Mouse (Mus musculus) hindbrain, embryonic 12.5 days (tissue): ENCODE measurements around the gene Ang5. TPM values are rescaled to one million over a fixed set of nuclear protein-coding genes. Genes with fewer than 3 reads are reported as not detected.
"Not testable (repeated sequence)": the region's sequence is repeated elsewhere in the genome, so short reads cannot be mapped to it uniquely, and the experiment has no call there.

Source experiments
- ATAC-seq: fragments of 200-750 bp; cut with Nextera tagmentation; 2 replicates; pipeline ENCODE4 v1.8.0; 2017; ENCODE audit warnings: moderate TSS enrichment; ENCODE audit not compliant: low FRiP score
- H3K27ac ChIP-seq: fragments of 300-500 bp; sonication (generic); 2 replicates; pipeline ENCODE4 v1.5.1; 2016; ENCODE audit warnings: mild to moderate bottlenecking
- H3K27me3 ChIP-seq: fragments of 300-500 bp; sonication (generic); 2 replicates; pipeline ENCODE4 v1.6.1; 2016; ENCODE audit warnings: mild to moderate bottlenecking
- H3K36me3 ChIP-seq: fragments of 300-500 bp; sonication (generic); 2 replicates; pipeline ENCODE4 v1.6.1; 2016; ENCODE audit warnings: mild to moderate bottlenecking
- H3K4me1 ChIP-seq: fragments of 300-500 bp; sonication (generic); 2 replicates; pipeline ENCODE4 v1.6.1; 2016
- H3K4me2 ChIP-seq: fragments of 300-500 bp; sonication (generic); replicated peaks from 2 replicates; pipeline ENCODE4 v1.6.1; 2016; ENCODE audit warnings: mild to moderate bottlenecking
- H3K4me3 ChIP-seq: fragments of 300-500 bp; sonication (generic); 2 replicates; pipeline ENCODE4 v1.5.1; 2016; ENCODE audit warnings: mild to moderate bottlenecking
- H3K9ac ChIP-seq: fragments of 300-500 bp; sonication (generic); 2 replicates; pipeline ENCODE4 v1.6.1; 2016; ENCODE audit warnings: mild to moderate bottlenecking, moderate library complexity
- H3K9me3 ChIP-seq: fragments of 300-500 bp; sonication (generic); replicated peaks from 2 replicates; pipeline ENCODE4 v1.6.1; 2016; ENCODE audit warnings: mild to moderate bottlenecking
- WGBS: fragments of 180-500 bp; shearing (Covaris S2); methylation state at CpG from one replicate; pipeline ENCODE4 v1.1.7; 2016; 5-methylcytosine and 5-hydroxymethylcytosine counted together
- polyA plus RNA-seq: library from polyadenylated mRNA; unstranded; fragments of >200 nt; fragmentation: Nextera tagmentation; extraction: Ambion mirVana; gene quantifications from 2 replicates; pipeline ENCODE4 v1.2.1, GENCODE M21; 2016

Gene Ang5
- polyA plus RNA-seq, result not detected in 2 replicates

DNA sequence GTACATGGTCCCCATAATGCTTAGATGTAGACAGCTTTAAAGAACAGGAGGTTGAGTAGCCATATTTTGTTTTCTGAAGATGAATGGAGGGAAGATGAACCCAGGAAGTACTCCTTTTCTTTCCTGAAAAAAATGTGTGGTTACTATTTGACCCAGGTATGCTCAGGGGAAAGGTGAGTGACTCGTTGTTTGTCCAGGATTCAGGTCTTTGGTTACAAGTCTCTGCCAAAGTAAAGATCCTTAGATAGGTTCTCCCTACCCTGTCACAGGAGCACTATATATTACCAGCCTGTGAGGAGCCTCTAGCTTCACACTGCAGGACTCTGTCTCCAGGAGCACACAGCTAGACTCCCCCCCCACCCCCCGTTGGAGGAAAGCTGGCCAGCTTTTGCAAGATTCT, at the start of gene Ang5:
Gene Ang5, plus strand, starts transcription at position 301 of the 400 bp plus-strand sequence.
- no CpG with 5 or more reads among the region's 2 CpGs for WGBS
- H3K9ac ChIP-seq, H3K9me3 ChIP-seq, H3K4me1 ChIP-seq, H3K36me3 ChIP-seq, H3K4me3 ChIP-seq, H3K27me3 ChIP-seq, H3K27ac ChIP-seq, H3K4me2 ChIP-seq, ATAC-seq: not testable (repeated sequence)

DNA sequence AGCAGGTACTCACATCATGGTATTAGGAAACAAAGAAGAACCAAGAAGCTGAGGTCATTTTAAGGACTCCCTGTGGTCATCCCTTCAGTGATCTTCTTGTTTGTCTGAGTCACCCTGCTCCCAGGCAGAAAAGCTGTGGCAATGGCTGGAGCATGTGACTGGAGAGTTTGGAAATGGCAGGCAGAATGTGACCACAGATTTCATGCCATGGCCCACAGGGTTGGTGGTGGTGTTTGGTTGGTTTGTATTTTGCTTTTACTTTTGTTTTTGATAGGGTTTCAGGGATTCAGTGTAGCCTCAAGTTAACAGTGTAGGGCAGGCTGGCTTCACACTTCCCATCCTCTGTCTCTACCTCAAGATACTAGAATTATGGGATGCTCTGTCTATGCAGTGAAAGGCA, 38.7 kb upstream of the Ang5 start:
- H3K9me3 ChIP-seq, H3K36me3 ChIP-seq, H3K27ac ChIP-seq, H3K9ac ChIP-seq, ATAC-seq, H3K27me3 ChIP-seq, H3K4me1 ChIP-seq, H3K4me3 ChIP-seq, H3K4me2 ChIP-seq: not testable (repeated sequence)

DNA sequence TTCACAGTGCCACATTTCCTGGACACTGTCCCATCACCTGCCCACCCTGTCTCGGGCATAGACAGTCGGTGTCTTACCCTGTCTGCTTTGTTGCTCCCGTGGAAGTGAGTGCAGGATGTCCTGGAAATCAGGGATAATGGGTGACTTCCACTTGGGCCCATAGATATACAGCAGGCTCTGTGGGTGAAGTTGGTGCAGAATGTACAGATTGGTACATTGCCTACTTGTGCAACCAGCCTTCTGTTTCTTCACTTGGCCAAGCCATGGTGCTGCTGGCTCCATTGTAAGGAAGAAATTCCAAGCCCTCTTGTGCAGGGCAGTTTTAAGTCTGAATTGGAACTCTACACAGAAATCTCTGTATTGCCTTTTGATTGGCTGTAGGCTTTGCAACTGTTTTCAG, 33.4 kb upstream of the Ang5 start, which contains the start of gene Ear10:
Gene Ear10, minus strand, starts transcription at position 101 of the 400 bp plus-strand sequence.
- not testable (repeated sequence) for H3K4me1 ChIP-seq, H3K27me3 ChIP-seq, H3K4me2 ChIP-seq, H3K36me3 ChIP-seq, H3K9ac ChIP-seq, H3K4me3 ChIP-seq, H3K9me3 ChIP-seq, ATAC-seq, H3K27ac ChIP-seq
- WGBS, result 78% methylated on average over 3 of the region's 3 CpGs

DNA sequence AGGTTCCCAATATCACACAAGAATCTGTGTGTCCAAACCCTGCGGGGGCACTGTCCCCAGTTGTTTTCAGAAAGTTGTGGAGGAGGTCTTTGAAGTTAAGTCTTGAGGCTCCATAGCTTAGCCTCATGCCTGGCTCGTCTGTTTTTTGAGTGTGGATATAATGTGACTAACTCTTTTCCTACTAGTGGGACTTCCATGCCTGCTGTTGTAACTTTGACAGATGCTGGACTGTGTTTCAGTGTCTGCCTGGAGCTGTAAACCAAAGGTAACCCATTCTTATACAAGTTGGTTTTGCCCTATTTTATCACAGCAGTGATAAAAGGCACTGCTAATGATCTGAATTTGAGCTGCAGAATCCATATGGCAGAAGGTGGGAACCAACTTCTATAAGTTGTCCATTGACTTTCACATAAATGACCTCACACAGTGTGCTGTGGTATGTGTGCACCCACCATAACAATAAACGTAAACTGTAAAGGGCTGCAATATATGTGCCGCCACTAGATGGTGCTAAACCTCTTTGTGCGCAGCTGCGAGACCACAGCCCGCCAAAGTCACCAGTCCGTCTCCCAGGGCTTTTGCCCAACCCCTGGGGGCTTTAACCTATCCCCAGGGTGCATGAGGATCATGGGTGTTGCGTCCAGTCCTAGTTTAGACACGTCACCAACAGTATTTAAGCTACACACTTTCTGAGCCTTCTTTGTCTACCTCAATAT, 32.0 kb upstream of the Ang5 start, which contains the start of gene Gm8113:
Gene Gm8113, plus strand, starts transcription at position 703 of the 716 bp plus-strand sequence.
- WGBS, result 9% methylated on average over 10 of the region's 10 CpGs
- Histone ChIP-seq H3K4me3 (peak within 1 kb of the TSS; percentile 46), H3K27ac (peak within 1 kb of the TSS; percentile 80), H3K4me2 (peak within 1 kb of the TSS; percentile 45), H3K9ac (peak within 1 kb of the TSS; percentile 59)
- peak; percentile 98 for ATAC-seq
- not testable (repeated sequence) for H3K4me1 ChIP-seq, H3K9me3 ChIP-seq, H3K27me3 ChIP-seq, H3K36me3 ChIP-seq

DNA sequence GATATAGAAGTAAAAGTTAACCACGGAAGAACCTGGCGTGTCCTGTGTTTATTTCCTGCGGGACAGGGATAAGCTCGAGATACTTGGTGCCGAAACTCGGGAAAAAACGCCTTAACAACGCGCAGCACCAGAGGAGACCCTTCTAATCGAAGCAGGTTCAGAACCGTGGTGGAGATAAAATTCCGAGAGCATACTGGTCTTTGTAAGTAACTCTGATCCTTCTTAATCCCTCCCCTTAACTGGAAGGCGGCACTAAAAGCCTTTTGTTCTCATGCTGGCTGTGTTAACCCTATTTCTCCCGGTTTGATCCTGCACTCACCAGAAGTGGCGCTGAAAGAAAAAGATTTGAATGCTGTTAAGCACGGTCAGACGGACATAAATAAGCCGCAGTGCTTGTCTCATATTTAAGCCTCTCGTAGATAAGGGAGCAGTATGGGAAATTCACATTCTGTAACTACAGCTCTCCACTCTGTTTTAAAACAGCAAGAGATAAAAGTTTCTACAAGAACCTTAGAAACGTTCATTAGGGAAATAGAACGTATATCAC, 31.4 kb upstream of the Ang5 start:
- Histone ChIP-seq H3K27ac (peak overlapping the region; percentile 80), H3K4me2 (peak overlapping the region; percentile 45), H3K9ac (peak overlapping the region; percentile 59), H3K4me3 (peak overlapping the region; percentile 46)
- 7% methylated on average over 21 of the region's 21 CpGs for WGBS
- not testable (repeated sequence) for H3K36me3 ChIP-seq, H3K4me1 ChIP-seq, H3K27me3 ChIP-seq, H3K9me3 ChIP-seq
- ATAC-seq, result peak; percentile 91

DNA sequence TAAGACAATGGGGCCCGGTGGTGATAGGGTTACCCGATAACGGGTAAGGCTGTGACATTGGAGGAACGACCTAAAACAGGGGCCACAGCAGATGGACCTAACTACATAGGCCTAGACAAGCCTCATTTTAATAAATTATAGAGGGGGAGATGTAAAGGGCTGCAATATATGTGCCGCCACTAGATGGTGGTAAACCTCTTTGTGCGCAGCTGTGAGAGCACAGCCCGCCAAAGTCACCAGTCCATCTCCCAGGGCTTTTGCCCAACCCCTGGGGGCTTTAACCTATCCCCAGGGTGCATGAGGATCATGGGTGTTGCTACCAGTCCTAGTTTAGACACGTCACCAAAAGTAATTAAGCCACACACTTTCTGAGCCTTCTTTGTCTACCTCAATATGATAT, 23.9 kb upstream of the Ang5 start:
- H3K9ac ChIP-seq, H3K27ac ChIP-seq, H3K36me3 ChIP-seq, H3K4me2 ChIP-seq, ATAC-seq, H3K27me3 ChIP-seq, H3K4me1 ChIP-seq, H3K4me3 ChIP-seq, H3K9me3 ChIP-seq: not testable (repeated sequence)
- WGBS, result 13% methylated on average over 8 of the region's 8 CpGs

DNA sequence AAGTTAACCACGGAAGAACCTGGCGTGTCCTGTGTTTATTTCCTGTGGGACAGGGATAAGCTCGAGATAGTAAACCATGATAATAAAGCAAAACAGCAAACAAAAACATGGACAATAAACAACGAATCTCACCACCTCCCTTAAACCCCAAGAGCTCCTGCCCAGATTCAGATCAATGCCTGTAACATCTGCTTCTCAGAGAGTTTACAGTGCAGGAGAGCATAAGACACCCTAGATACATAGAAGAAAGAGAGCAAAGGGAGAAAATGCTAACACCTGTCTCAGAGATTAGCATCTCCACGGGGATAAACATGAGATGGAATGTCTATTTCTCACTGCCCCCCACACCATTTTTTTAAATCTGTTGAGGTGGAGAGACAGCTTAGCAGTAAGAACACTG, 23.5 kb upstream of the Ang5 start:
- WGBS, result 54% methylated on average over 5 of the region's 5 CpGs
- ATAC-seq, H3K4me2 ChIP-seq: not testable (repeated sequence)

DNA sequence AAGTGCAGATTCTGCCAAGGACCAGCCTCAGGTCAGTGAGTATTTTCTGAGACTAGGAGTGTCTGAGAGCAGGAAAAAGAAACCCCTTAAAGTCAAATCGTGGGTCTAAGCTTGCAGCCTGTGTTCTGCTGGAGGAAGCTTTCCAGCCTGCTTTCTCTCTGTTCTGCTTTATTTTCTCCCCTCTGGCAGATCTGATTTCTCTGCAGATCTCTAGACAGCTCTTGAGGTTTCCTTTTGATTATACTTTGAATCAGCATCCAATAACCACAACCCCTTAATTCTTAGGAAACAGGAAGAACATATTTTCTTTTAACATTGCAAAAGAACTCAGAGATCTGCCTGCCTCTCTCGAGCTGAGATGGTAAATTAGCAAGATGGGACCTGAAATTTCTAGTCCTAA, 3.5 kb upstream of the Ang5 start:
- not testable (repeated sequence) for H3K4me2 ChIP-seq, H3K4me1 ChIP-seq, H3K36me3 ChIP-seq, H3K9me3 ChIP-seq, H3K27ac ChIP-seq, ATAC-seq, H3K27me3 ChIP-seq, H3K9ac ChIP-seq, H3K4me3 ChIP-seq
- 50% methylated on average over 2 of the region's 2 CpGs for WGBS

More for the DNA sequence above, 23.5 kb upstream of the Ang5 start:
- not testable (repeated sequence) for H3K9me3 ChIP-seq, H3K4me1 ChIP-seq, H3K36me3 ChIP-seq, H3K9ac ChIP-seq, H3K4me3 ChIP-seq, H3K27ac ChIP-seq, H3K27me3 ChIP-seq

DNA sequence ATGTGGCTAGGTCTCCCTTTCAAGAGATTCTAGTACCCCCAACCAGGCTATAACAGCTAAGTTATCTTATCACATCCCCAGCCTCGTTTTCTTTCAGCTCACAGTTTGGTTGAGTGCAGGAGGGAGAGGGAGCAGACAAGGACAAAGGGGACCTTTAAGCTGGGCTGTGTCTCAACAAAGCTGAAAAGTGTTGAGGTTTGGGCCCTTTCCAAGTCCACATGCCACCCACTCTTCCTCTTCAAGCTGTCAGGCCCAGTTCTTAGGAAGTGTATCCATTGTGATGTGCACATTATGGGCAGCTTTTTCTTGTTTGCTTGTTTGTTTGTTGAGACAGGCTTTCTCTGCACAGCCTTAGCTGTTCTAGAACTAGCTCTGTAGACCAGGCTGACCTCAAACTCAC, 1.8 kb upstream of the Ang5 start:
- not testable (repeated sequence) for H3K9ac ChIP-seq, ATAC-seq, H3K9me3 ChIP-seq, H3K4me2 ChIP-seq, H3K4me1 ChIP-seq, H3K27ac ChIP-seq, H3K36me3 ChIP-seq, H3K4me3 ChIP-seq, H3K27me3 ChIP-seq
- WGBS, result no CpG with 5 or more reads among the region's 1 CpGs

DNA sequence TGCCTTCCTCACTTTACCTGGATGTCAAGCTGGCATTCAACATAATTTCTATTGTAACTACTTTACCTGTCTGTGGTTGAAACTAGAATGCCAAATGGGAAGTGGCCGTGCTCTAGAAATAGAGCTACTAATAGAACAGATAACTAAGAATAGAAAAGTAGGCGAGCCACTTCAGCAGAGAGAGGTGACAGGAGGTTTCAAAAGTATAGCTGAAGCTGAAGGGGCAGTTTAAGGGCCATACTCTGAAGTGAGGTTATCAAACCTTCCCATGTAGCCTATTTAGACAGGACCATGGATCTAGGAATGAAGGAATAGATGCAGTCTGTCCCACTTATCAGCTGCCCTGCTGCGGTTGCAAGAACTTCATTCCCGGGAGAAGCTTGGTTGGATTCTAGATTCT, 26.6 kb downstream of the Ang5 start:
- H3K27ac ChIP-seq, result no peak overlapping the region
- no peak overlapping the region for H3K4me2 ChIP-seq
- no peak for ATAC-seq
- WGBS, result 74% methylated on average over 4 of the region's 4 CpGs
- no peaks in the 10 kb centered on the region for H3K4me1 ChIP-seq
- no peak overlapping the region for H3K9ac ChIP-seq
- no peaks in the 10 kb centered on the region for H3K27me3 ChIP-seq
- H3K9me3 ChIP-seq, result no peaks in the 10 kb centered on the region
- no peaks in the 10 kb centered on the region for H3K36me3 ChIP-seq
- H3K4me3 ChIP-seq, result no peak overlapping the region

DNA sequence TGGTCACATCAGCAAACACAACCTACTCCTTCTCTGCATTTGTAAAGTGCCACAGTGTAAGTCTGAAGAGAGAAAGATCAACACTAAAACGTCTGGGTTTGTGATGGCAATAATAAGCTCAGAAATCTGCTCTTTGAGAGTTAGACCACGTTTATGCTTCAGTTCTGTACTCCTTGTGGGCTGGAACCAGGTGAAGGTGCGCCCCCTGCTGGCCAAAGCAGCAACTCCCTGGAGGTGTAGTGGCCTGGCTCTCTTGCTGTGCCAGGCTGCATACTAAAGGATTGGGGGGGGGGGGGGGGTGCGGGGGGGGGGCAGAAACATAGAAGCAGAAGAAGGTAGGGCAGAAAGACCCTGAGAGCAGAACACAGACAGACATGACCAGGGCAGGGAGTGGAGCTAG, 27.0 kb downstream of the Ang5 start:
- no peak overlapping the region for H3K27ac ChIP-seq
- H3K9me3 ChIP-seq, result no peaks in the 10 kb centered on the region
- H3K4me1 ChIP-seq, result no peaks in the 10 kb centered on the region
- peak; percentile 68; the same call in 1 of the 2 replicates for ATAC-seq
- no peaks in the 10 kb centered on the region for H3K27me3 ChIP-seq
- H3K4me3 ChIP-seq, result no peak overlapping the region
- WGBS, result 0% methylated on average over 3 of the region's 4 CpGs
- H3K4me2 ChIP-seq, result no peak overlapping the region
- H3K36me3 ChIP-seq, result no peaks in the 10 kb centered on the region
- H3K9ac ChIP-seq, result no peak overlapping the region

DNA sequence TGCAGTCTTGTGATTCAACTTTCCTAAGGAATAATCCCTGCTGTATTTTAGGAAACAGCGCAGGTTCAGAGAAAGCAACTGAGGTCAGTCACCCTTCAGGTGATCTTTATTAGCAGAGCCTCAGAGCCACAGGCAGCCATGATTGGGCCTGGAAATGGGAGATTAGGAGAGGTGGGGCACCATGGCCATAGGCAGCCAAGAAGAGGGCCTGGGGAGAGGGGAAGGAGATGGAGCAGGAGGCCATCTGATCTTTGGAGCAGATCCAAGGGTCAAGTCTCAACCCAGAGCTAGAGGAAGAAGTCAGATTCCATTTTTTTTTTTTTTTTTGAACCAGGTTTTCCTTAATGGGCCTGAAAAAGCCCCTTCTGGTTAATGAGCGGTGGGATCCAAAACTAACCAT, 29.3 kb downstream of the Ang5 start:
- Histone ChIP-seq H3K36me3 (no peaks in the 10 kb centered on the region), H3K27ac (no peak overlapping the region), H3K9ac (no peak overlapping the region), H3K4me3 (no peak overlapping the region), H3K27me3 (no peaks in the 10 kb centered on the region), H3K9me3 (no peaks in the 10 kb centered on the region), H3K4me2 (no peak overlapping the region), H3K4me1 (no peaks in the 10 kb centered on the region)
- 88% methylated on average over 2 of the region's 2 CpGs for WGBS
- ATAC-seq, result no peak

DNA sequence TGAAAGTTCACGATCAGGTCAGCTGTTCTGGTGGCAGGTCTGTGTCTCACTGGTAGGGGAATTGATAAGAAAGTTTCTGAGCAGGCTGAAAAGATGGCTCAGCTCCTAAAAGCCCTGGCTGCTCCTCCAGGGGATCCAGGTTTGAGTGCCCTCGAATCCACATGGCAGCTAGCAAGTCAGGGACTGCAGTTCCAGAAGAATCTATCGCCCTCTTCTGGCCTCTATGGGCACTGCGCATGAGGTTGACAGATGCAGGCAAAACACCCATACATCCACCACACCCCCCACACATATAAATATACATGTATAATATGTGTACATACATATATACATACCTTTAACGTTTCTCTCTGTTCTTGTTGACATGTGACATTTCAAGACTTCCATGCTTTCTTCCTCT, 30.5 kb downstream of the Ang5 start:
- WGBS, result 17% methylated on average over 5 of the region's 5 CpGs
- not testable (repeated sequence) for H3K9me3 ChIP-seq
- ATAC-seq, result peak; percentile 32; the same call in 1 of the 2 replicates

More for the DNA sequence above, 30.5 kb downstream of the Ang5 start:
- not testable (repeated sequence) for H3K27ac ChIP-seq, H3K4me3 ChIP-seq, H3K4me1 ChIP-seq, H3K4me2 ChIP-seq, H3K9ac ChIP-seq, H3K27me3 ChIP-seq, H3K36me3 ChIP-seq
